Mouse (Mus musculus): ENCODE measurements around the gene Fam8a1. TPM values are rescaled to one million over a fixed set of nuclear protein-coding genes. Genes with fewer than 3 reads are reported as not detected.

Gene Fam8a1
- polyA plus RNA-seq, 1 experiment from 2014 or later = 15.4 TPM

DNA sequence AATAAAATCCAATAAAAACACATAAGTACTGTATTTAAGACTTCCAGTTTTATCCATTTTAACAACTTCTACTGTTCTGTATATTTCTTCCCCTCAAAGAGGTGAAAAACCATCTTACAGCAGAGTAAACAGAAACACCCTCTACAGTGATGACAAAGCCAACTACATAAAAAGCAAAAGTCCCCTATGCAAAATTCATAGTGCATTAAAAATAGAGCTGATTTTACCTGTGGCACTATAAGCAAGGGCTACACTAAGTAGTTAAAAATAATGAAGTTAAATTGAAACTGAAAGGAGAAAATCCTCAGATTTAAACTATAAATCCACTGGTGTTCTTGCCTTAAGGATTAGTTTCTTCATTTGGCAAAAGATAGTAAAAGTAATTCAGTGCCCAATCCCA, 51.7 kb downstream of the Fam8a1 start:
- H3K9ac ChIP-seq = no peak overlapping the region
- no peak overlapping the region for H3K4me2 ChIP-seq (replicated peaks)
- no peak overlapping the region for H3K27ac ChIP-seq
- no peaks in the 10 kb centered on the region for H3K9me3 ChIP-seq (ENCODE audit: control insufficient read depth, low read length)
- H3K27me3 ChIP-seq (ENCODE audit: control insufficient read depth, insufficient read depth, low read length) = no peaks in the 10 kb centered on the region
- H3K4me1 ChIP-seq (replicated peaks; ENCODE audit: control insufficient read depth, insufficient read depth, low read length) = peaks cover 17% of the 10 kb centered on the region
- H3K4me3 ChIP-seq (replicated peaks; ENCODE audit: low read length) = no peak overlapping the region
- H3K36me3 ChIP-seq (replicated peaks; ENCODE audit: control insufficient read depth, insufficient read depth) = peaks cover 10% of the 10 kb centered on the region; the same call in 1 of the 2 replicates
- ATAC-seq (ENCODE audit: low FRiP score) (no peak), DNase-seq (ENCODE audit: low spot score) (no peak)

DNA sequence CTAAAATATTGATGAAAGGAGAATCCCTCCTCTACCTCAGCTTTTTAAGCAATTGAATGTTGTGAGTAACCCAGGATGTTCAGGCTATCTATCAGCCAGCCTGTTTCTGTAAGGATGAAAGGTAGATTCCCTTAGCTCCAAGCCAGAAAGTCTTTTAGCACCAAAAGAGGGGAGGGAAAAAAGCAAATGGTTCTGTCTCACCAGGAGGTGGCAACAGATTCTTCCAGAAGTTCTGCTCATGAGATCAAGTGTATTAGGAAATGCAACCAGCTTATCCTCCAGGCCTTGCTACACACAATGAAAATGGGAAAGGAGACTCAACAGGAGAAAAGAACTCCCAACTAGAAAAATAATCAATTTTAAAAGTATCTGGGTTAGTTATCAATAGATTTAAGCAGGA, 55.0 kb downstream of the Fam8a1 start:
- Histone ChIP-seq H3K4me3 (replicated peaks; ENCODE audit: low read length) (no peak overlapping the region), H3K4me1 (replicated peaks; ENCODE audit: control insufficient read depth, insufficient read depth, low read length) (peaks cover 23% of the 10 kb centered on the region), H3K27me3 (ENCODE audit: control insufficient read depth, insufficient read depth, low read length) (no peaks in the 10 kb centered on the region), H3K9ac (no peak overlapping the region), H3K4me2 (replicated peaks) (peak overlapping the region; percentile 91; the same call in 1 of the 2 replicates), H3K9me3 (ENCODE audit: control insufficient read depth, low read length) (no peaks in the 10 kb centered on the region), H3K36me3 (replicated peaks; ENCODE audit: control insufficient read depth, insufficient read depth) (no peaks in the 10 kb centered on the region), H3K27ac (no peak overlapping the region)
- DNase-seq (ENCODE audit: low spot score) (no peak), ATAC-seq (ENCODE audit: low FRiP score) (no peak)

DNA sequence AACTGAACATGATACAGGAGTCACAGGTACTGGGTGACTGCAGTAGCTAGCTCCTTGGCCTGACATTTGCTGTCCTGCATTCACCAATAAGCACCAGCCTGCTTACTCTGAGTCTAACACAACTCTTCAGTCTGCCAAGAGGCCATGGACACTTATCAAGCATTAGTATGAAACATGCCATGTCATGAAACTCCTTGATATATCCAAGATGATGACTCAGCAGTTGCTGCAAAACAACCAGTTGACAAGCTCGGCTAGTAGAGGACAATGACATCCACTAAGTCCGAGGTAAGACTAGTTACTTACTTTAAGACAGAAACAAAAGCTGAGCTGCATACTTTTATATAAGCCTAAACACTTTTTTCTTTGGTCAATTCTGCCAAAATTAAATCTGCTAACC, 55.9 kb downstream of the Fam8a1 start:
- no peak for DNase-seq (ENCODE audit: low spot score)
- Histone ChIP-seq H3K4me2 (replicated peaks) (peak overlapping the region; percentile 91), H3K27ac (no peak overlapping the region), H3K9me3 (ENCODE audit: control insufficient read depth, low read length) (no peaks in the 10 kb centered on the region), H3K4me3 (replicated peaks; ENCODE audit: low read length) (no peak overlapping the region), H3K9ac (no peak overlapping the region), H3K27me3 (ENCODE audit: control insufficient read depth, insufficient read depth, low read length) (no peaks in the 10 kb centered on the region), H3K4me1 (replicated peaks; ENCODE audit: control insufficient read depth, insufficient read depth, low read length) (peaks cover 23% of the 10 kb centered on the region), H3K36me3 (replicated peaks; ENCODE audit: control insufficient read depth, insufficient read depth) (no peaks in the 10 kb centered on the region)
- whole genome bisulfite sequencing = 34% methylated on average over 2 of the region's 2 CpGs
- no peak for ATAC-seq (ENCODE audit: low FRiP score)

DNA sequence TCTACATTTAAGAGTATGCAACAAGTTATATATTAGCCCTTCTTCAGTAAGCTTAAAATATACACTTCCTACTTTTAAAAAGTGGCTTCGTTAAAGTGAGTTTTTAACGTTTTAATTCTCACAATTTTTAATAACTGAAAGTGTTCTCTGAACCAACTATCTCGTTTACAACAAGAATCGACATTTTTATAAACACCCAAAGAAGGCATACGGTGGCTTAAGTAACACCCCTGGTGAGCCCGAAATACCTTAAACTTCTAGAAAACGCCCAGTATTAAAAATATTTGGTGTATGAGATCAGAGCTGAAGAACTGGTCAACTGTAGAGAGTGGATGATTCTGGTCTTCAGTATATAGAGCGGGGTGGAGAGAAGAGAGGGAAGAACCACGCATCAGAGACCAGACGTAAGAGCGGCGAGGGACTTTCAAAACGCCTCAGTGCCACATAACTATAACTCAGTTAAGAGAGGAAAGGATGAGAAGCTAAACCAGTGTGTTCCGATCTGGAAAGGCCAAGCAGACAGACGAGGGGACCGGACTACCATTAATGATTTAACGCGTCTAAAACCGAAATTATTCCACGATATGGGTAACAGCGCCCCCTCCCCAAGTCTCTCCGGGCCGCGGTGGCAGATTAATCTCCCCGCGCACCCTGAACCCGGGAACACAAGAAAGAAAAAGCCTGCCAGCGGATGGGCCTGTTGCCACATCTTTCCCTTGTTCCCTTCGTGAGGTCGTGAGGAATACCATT, 57.1 kb downstream of the Fam8a1 start:
- peak overlapping the region; percentile 89 for H3K27ac ChIP-seq
- under 1% methylated on average over 30 of the region's 30 CpGs for WGBS
- peak overlapping the region; percentile 91 for H3K4me2 ChIP-seq (replicated peaks)
- H3K9me3 ChIP-seq (ENCODE audit: control insufficient read depth, low read length) = no peaks in the 10 kb centered on the region
- peak overlapping the region; percentile 82 for H3K9ac ChIP-seq
- peaks cover 23% of the 10 kb centered on the region for H3K4me1 ChIP-seq (replicated peaks; ENCODE audit: control insufficient read depth, insufficient read depth, low read length)
- no peaks in the 10 kb centered on the region for H3K27me3 ChIP-seq (ENCODE audit: control insufficient read depth, insufficient read depth, low read length)
- DNase-seq (ENCODE audit: low spot score) = no peak
- ATAC-seq (ENCODE audit: low FRiP score) = no peak
- no peaks in the 10 kb centered on the region for H3K36me3 ChIP-seq (replicated peaks; ENCODE audit: control insufficient read depth, insufficient read depth)
- peak overlapping the region; percentile 98 for H3K4me3 ChIP-seq (replicated peaks; ENCODE audit: low read length)

DNA sequence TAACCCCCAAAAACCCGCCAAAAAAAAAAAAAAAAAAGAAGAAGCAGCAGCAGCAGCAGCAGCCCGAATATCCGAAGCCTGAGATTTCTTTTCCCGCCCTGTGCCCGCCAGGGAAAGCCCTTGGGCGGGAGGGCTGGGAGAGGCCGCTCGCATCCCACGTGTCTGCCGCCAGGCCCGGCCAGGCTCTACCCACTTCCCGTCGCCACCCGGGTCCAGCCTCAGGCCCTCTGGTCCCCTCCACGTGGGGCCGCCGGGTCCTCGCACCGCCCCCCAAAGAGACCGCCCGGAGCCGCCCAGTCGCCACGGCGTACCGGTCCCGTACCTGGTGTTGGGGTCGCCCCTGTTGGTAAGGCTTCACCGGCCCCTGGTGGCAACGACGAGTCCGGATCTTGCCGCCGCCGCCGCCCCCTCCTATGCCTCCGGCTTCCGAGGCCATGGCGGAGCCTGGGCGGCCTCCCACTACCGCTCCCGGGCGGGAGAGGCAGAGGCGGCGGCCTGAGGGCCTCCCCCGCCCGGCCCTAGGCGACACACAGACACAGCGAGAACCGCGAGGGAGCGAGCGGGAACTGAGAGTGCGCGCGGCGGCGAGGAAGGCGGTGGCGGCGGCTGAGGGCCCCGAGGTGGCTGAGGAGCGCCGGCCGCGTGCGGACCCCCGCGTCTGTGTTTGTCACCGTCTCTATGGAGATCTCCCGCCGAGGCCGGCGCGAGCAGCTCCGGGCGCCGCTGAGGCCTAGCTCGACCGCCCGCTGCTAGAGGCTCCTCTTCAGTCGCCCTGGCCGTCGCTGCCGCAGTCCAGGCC, 57.9 kb downstream of the Fam8a1 start:
- H3K27ac ChIP-seq = peak overlapping the region; percentile 89
- peak overlapping the region; percentile 98 for H3K4me3 ChIP-seq (replicated peaks; ENCODE audit: low read length)
- no peaks in the 10 kb centered on the region for H3K9me3 ChIP-seq (ENCODE audit: control insufficient read depth, low read length)
- H3K4me2 ChIP-seq (replicated peaks) = peak overlapping the region; percentile 91
- ATAC-seq (ENCODE audit: low FRiP score) (peak; percentile 73), DNase-seq (ENCODE audit: low spot score) (no peak)
- H3K9ac ChIP-seq = peak overlapping the region; percentile 82
- H3K27me3 ChIP-seq (ENCODE audit: control insufficient read depth, insufficient read depth, low read length) = no peaks in the 10 kb centered on the region
- no peaks in the 10 kb centered on the region for H3K36me3 ChIP-seq (replicated peaks; ENCODE audit: control insufficient read depth, insufficient read depth)
- WGBS = under 1% methylated on average over 69 of the region's 85 CpGs
- H3K4me1 ChIP-seq (replicated peaks; ENCODE audit: control insufficient read depth, insufficient read depth, low read length) = peaks cover 23% of the 10 kb centered on the region

Other genes starting within 250 kb of the Fam8a1 start
- 7.3 and 8.8 TPM in 2 replicates for gene Cap2, start 167.7 kb upstream of the Fam8a1 start, polyA plus RNA-seq (2014; fragmentation: Nextera tagmentation; extraction: Ambion mirVana)
- gene Nup153, start 58.4 kb downstream of the Fam8a1 start, polyA plus RNA-seq (2014; fragmentation: Nextera tagmentation; extraction: Ambion mirVana) = 25.9 and 33.2 TPM in 2 replicates